ENCODE assay signal across 8 mouse cellular contexts in genomic region chr2:5062496-5063298, GRCm38 (mm10). TPM values are rescaled to one million over a fixed set of nuclear protein-coding genes. Genes with fewer than 3 reads are reported as not detected.
DNase-seq lines count a peak whose midpoint lies in the region; ATAC-seq and TF ChIP-seq lines count a peak whose summit lies in the region.

No protein-coding gene starts in this region.

- H3K9ac ChIP-seq in forebrain, embryonic 15.5 days (replicated peaks): no peak overlapping the region
- H3K9ac ChIP-seq in liver, embryonic 13.5 days: peak overlapping the region; percentile 84

- no peaks in the 10 kb centered on the region; the same call in 1 of the 2 replicates for H3K4me1 ChIP-seq in cerebellum, adult 2 months (ENCODE audit: control insufficient read depth, insufficient read depth, low read length)
- peaks cover 13% of the 10 kb centered on the region for H3K4me1 ChIP-seq in forebrain, embryonic 15.5 days
- peaks cover 53% of the 10 kb centered on the region for H3K4me1 ChIP-seq in liver, embryonic 13.5 days (replicated peaks)

- H3K36me3 ChIP-seq in forebrain, embryonic 15.5 days: no peaks in the 10 kb centered on the region
- H3K36me3 ChIP-seq in liver, embryonic 13.5 days: peaks cover 4% of the 10 kb centered on the region; the same call in 1 of the 2 replicates

- H3K4me2 ChIP-seq in forebrain, embryonic 15.5 days (replicated peaks): peak overlapping the region; percentile 92
- peak overlapping the region; percentile 87 for H3K4me2 ChIP-seq in liver, embryonic 13.5 days

- H3K27me3 ChIP-seq in cerebellum, adult 2 months (ENCODE audit: control insufficient read depth, insufficient read depth, low read length): no peaks in the 10 kb centered on the region
- H3K27me3 ChIP-seq in forebrain, embryonic 15.5 days: 0 out of 2 replicates have a peak, but pooled peaks cover 2% of the 10 kb centered on the region
- H3K27me3 ChIP-seq in liver, embryonic 13.5 days: no peaks in the 10 kb centered on the region

- no peak overlapping the region for H3K27ac ChIP-seq in cerebellum, adult 2 months (ENCODE audit: insufficient read depth, low read length)
- no peak overlapping the region for H3K27ac ChIP-seq in forebrain, embryonic 15.5 days (replicated peaks)
- H3K27ac ChIP-seq in liver, embryonic 13.5 days: peak overlapping the region; percentile 86

- no peak for TF ChIP-seq CTCF in cerebellum, adult 2 months (IDR thresholded peaks at IDR 0.05; ENCODE audit: borderline replicate concordance, insufficient read depth, low read depth, low read length)

- H3K4me3 ChIP-seq in cerebellum, adult 2 months (replicated peaks; ENCODE audit: insufficient read depth, low read depth, low read length): peak overlapping the region; percentile 53
- H3K4me3 ChIP-seq in forebrain, embryonic 15.5 days: peak overlapping the region; percentile 60
- peak overlapping the region; percentile 75 for H3K4me3 ChIP-seq in liver, embryonic 13.5 days (replicated peaks)

- ATAC-seq in forebrain, embryonic 15.5 days (replicated peaks): no peak
- ATAC-seq in liver, embryonic 13.5 days (ENCODE audit: low read depth): peak; percentile 70

- DNase-seq in cerebellum, adult 2 months: no peak
- no peak for DNase-seq in cerebellum, adult 8-10 months
- peak; percentile 84 for DNase-seq in A20 (ENCODE audit: low read depth, low spot score)
- DNase-seq in liver, embryonic 13.5 days: no peak
- no peak for DNase-seq in thymus, adult 18-20 months
- no peak for DNase-seq in layer of hippocampus, adult 18-20 months (ENCODE audit: low spot score in 2 of 2)
- no peak for DNase-seq in thymus, postnatal 0 days (ENCODE audit: low spot score)

- TF ChIP-seq POLR2A in cerebellum, adult 2 months (IDR thresholded peaks at IDR 0.05; ENCODE audit: borderline replicate concordance, insufficient read depth, low read length): no peak

- 77% methylated on average over 16 of the region's 16 CpGs for WGBS in cerebellum, adult 2 months
- WGBS in forebrain, embryonic 15.5 days: 51% methylated on average over 16 of the region's 16 CpGs
- 24% methylated on average over 16 of the region's 16 CpGs for WGBS in liver, embryonic 13.5 days (ENCODE audit: insufficient replicate concordance)

- no peaks in the 10 kb centered on the region for H3K9me3 ChIP-seq in forebrain, embryonic 15.5 days
- H3K9me3 ChIP-seq in liver, embryonic 13.5 days (replicated peaks): no peaks in the 10 kb centered on the region

RNA-seq across cellular contexts. Expression of gene Optn, which starts 1.2 kb away (rescaled TPM):
- polyA plus RNA-seq in cerebellum, adult 2 months (2012; rRNA removed): 14.6 and 16.3 TPM in 2 replicates
- 5.7 and 6.6 TPM in 2 replicates for polyA plus RNA-seq in forebrain, embryonic 15.5 days (2015; fragmentation: Nextera tagmentation; extraction: Ambion mirVana)
- 15.2 and 18.4 TPM in 2 replicates for polyA plus RNA-seq in liver, embryonic 13.5 days (2015; fragmentation: Nextera tagmentation; extraction: Ambion mirVana)
- total RNA-seq in layer of hippocampus, adult 18-20 months (2021): 10 to 100 TPM; 15.5 to 16.6 TPM
- polyA plus RNA-seq in thymus, postnatal 0 days (2015; fragmentation: Nextera tagmentation; extraction: Ambion mirVana): 3.2 and 4.0 TPM in 2 replicates

RNA-seq across cellular contexts. Expression of gene Mcm10, which starts 50.1 kb away (rescaled TPM):
- 1.4 and 2.0 TPM in 2 replicates for polyA plus RNA-seq in cerebellum, adult 2 months (2012; rRNA removed)
- 11.8 and 14.9 TPM in 2 replicates for polyA plus RNA-seq in forebrain, embryonic 15.5 days (2015; fragmentation: Nextera tagmentation; extraction: Ambion mirVana)
- 39.3 and 47.0 TPM in 2 replicates for polyA plus RNA-seq in liver, embryonic 13.5 days (2015; fragmentation: Nextera tagmentation; extraction: Ambion mirVana)
- under 1 TPM; 0.35 to 0.91 TPM for total RNA-seq in layer of hippocampus, adult 18-20 months (2021)
- 31.0 and 35.5 TPM in 2 replicates for polyA plus RNA-seq in thymus, postnatal 0 days (2015; fragmentation: Nextera tagmentation; extraction: Ambion mirVana)
